Mouse (Mus musculus): ENCODE results near the gene Osbpl2. TPM values are rescaled to one million over a fixed set of nuclear protein-coding genes. Genes with fewer than 3 reads are reported as not detected.

Gene Osbpl2
- polyA plus RNA-seq, 2 experiments = 4.4 to 7.9 TPM

DNA sequence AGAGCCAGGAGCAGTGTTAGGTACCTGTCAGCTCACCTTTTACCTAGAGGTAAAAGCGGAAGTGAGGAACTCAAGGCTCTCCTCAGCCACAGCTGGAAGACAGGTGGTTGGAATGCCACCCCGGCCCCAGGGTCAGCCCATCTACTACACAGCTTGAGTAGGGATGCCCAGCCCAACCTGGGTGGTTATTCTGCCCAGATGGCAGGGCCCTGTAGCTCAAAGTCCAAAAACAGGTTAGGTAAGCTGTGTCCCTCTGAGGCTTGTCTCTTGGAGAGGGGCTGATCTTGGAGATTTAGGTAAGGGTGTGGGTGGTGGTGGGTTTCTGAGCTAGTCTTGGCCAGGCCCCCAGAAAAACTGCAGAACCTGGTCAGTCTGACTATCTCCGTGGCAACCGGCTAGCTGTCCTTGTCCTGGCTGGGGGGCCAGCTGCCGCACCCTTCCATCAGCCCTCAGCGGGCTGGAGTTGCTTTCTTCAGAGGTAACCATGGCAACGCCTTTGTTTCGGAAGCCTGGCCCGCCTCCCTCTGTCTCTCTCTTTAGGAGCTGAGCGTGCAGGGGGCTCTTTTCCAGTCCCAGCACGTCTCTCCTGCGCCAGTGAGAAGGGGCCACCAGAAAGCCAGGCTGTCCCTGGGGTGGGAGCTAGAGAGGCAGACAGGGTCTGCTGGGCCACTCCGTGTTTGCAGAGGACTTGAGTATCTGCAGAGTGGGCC lies 1.5 kb upstream of the Osbpl2 start:
- WGBS (ENCODE audit: insufficient replicate concordance) = 20% methylated on average over 13 of the region's 13 CpGs
- Histone ChIP-seq H3K4me1 (replicated peaks; ENCODE audit: control insufficient read depth in 2 of 2, insufficient read depth in 2 of 2, low read length in 1 of 2) (peaks cover 11% of the 10 kb centered on the region in 2 experiments), H3K9me3 (ENCODE audit: control insufficient read depth, low read length) (no peaks in the 10 kb centered on the region), H3K27me3 (ENCODE audit: control insufficient read depth, insufficient read depth, low read length) (peaks cover 3% of the 10 kb centered on the region; the same call in 1 of the 2 replicates), H3K9ac (replicated peaks) (no peak overlapping the region), H3K4me3 (ENCODE audit: insufficient read depth in 1 of 2, low read depth in 2 of 2, low read length in 2 of 2) (no peak overlapping the region), H3K4me2 (ENCODE audit: low read depth) (peak overlapping the region; percentile 98; the same call in 1 of the 2 replicates), H3K36me3 (replicated peaks; ENCODE audit: control insufficient read depth, insufficient read depth, low read depth) (no peaks in the 10 kb centered on the region), H3K27ac (no peak overlapping the region)
- no peak for DNase-seq (ENCODE audit: low read depth in 3 of 3, low spot score in 3 of 3)
- no peak for ATAC-seq (ENCODE audit: insufficient read depth)
- TF ChIP-seq CTCF (IDR thresholded peaks at IDR 0.05; ENCODE audit: low read depth) = no peak
- no peak for TF ChIP-seq EP300 (IDR thresholded peaks at IDR 0.05; ENCODE audit: low read depth)

DNA sequence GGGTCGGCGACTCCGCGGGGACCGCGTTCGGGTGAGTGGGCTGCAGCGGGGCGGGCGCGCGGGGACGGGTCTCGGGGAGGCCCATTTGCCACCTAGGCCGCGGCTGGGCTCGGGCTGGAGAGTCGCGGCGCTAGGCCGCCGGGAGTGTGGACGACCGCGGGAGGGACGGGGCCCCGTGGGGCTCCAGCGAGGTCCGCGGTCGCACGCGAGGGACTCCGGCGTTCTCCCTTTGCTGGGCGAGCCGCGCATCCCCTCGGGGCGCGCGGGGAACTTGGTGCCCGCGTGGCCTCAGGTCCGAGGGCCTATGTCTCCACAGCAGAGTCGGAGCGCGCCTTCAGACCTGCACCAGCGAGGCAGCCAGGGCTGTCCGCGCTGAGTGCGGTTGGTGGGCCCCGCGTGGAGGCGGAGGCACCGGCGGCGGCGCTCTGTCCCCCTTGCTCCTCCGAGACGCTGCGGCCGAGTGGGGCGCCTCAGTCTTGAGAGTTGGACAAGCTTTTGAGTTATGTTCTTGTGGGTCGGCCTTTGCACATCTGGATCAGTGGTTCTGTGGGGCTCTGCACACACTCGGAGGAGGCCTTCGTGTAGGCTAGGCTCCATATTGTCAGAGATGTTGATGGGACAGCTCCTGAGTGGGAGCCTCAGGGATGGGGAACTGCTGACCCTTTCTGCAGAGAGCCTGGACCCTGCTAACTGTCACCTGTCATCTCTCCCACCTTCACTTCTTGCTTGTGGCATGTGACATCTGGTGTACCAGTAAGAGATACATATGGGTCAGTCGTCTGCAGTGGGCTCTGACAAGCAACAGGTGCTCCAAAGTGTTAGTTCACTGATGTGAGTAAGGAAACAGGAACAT lies 559 bp downstream of the Osbpl2 start:
- H3K27ac ChIP-seq = peak overlapping the region; percentile 42
- H3K36me3 ChIP-seq (replicated peaks; ENCODE audit: control insufficient read depth, insufficient read depth, low read depth) = no peaks in the 10 kb centered on the region
- WGBS (ENCODE audit: insufficient replicate concordance) = under 1% methylated on average over 66 of the region's 68 CpGs
- peaks cover 11% of the 10 kb centered on the region in 2 experiments for H3K4me1 ChIP-seq (replicated peaks; ENCODE audit: control insufficient read depth in 2 of 2, insufficient read depth in 2 of 2, low read length in 1 of 2)
- ATAC-seq (ENCODE audit: insufficient read depth) (peak; percentile 29), DNase-seq (ENCODE audit: low read depth in 3 of 3, low spot score in 3 of 3) (no peak)
- no peaks in the 10 kb centered on the region for H3K9me3 ChIP-seq (ENCODE audit: control insufficient read depth, low read length)
- H3K4me3 ChIP-seq (ENCODE audit: insufficient read depth in 1 of 2, low read depth in 2 of 2, low read length in 2 of 2) = peak overlapping the region; percentile 85 to 87
- peaks cover 3% of the 10 kb centered on the region; the same call in 1 of the 2 replicates for H3K27me3 ChIP-seq (ENCODE audit: control insufficient read depth, insufficient read depth, low read length)
- peak overlapping the region; percentile 98 for H3K4me2 ChIP-seq (ENCODE audit: low read depth)
- TF ChIP-seq CTCF (IDR thresholded peaks at IDR 0.05; ENCODE audit: low read depth) (no peak), EP300 (IDR thresholded peaks at IDR 0.05; ENCODE audit: low read depth) (no peak)
- peak overlapping the region; percentile 88 for H3K9ac ChIP-seq (replicated peaks)

DNA sequence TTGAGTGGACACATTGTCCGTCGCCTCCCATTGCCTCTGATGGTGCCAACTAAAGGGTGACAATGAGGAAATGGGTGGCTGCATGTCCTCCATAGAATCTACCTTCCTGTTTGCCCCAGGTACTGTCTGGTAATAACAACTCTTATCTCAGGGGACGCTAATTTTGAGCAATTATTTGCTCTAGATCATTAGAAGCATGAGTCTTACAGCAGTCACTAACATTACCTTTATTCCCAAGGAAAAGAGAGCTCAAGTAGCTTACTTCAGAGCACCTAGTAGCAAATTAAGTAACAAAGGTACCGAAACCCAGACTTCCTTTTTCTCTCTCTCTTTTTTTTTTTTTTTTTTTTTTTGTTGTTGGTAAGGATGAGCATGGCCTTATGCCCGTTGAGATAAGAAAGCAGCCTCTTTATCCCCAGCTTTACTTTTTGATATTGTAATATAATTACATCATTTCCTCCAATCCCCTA lies 1.2 kb downstream of the Osbpl2 start:
- peaks cover 3% of the 10 kb centered on the region; the same call in 1 of the 2 replicates for H3K27me3 ChIP-seq (ENCODE audit: control insufficient read depth, insufficient read depth, low read length)
- H3K9ac ChIP-seq (replicated peaks) = peak overlapping the region; percentile 88
- H3K4me2 ChIP-seq (ENCODE audit: low read depth) = peak overlapping the region; percentile 98
- DNase-seq (ENCODE audit: low read depth in 3 of 3, low spot score in 3 of 3) (no peak), ATAC-seq (ENCODE audit: insufficient read depth) (no peak)
- no peaks in the 10 kb centered on the region for H3K9me3 ChIP-seq (ENCODE audit: control insufficient read depth, low read length)
- peak overlapping the region; percentile 85 to 87 for H3K4me3 ChIP-seq (ENCODE audit: insufficient read depth in 1 of 2, low read depth in 2 of 2, low read length in 2 of 2)
- WGBS (ENCODE audit: insufficient replicate concordance) = 25% methylated on average over 5 of the region's 5 CpGs
- H3K4me1 ChIP-seq (replicated peaks; ENCODE audit: control insufficient read depth in 2 of 2, insufficient read depth in 2 of 2, low read length in 1 of 2) = peaks cover 11% of the 10 kb centered on the region in 2 experiments
- no peaks in the 10 kb centered on the region for H3K36me3 ChIP-seq (replicated peaks; ENCODE audit: control insufficient read depth, insufficient read depth, low read depth)
- H3K27ac ChIP-seq = no peak overlapping the region
- TF ChIP-seq EP300 (IDR thresholded peaks at IDR 0.05; ENCODE audit: low read depth) = no peak
- TF ChIP-seq CTCF (IDR thresholded peaks at IDR 0.05; ENCODE audit: low read depth) = no peak

DNA sequence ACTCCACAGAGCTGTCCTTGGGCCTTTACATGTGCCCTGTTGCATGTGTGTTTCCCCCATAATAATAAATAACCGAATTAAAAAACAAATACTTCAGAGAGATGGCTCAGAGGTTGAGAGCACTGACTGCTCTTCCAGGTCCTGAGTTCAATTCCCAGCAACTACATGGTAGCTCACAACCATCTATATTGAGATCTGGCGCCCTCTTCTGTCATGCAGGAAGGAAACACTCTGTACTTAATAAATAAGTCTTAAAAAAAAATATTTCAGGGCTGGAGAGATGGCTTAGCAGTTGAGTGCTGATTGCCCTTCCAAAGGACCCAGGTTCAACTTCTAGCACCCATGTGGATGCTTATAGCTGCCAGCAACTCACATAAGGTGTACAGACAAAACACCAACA lies 5.1 kb downstream of the Osbpl2 start:
- H3K27ac ChIP-seq = no peak overlapping the region
- no peaks in the 10 kb centered on the region for H3K27me3 ChIP-seq (ENCODE audit: control insufficient read depth, insufficient read depth, low read length)
- no peak for ATAC-seq (ENCODE audit: insufficient read depth)
- DNase-seq (ENCODE audit: low read depth in 3 of 3, low spot score in 3 of 3) = no peak
- peaks cover 7% of the 10 kb centered on the region in 2 experiments for H3K4me1 ChIP-seq (replicated peaks; ENCODE audit: control insufficient read depth in 2 of 2, insufficient read depth in 2 of 2, low read length in 1 of 2)
- H3K4me2 ChIP-seq (ENCODE audit: low read depth) = no peak overlapping the region
- H3K4me3 ChIP-seq (ENCODE audit: insufficient read depth in 1 of 2, low read depth in 2 of 2, low read length in 2 of 2) = no peak overlapping the region
- WGBS (ENCODE audit: insufficient replicate concordance) = 61% methylated on average over 2 of the region's 2 CpGs
- TF ChIP-seq EP300 (IDR thresholded peaks at IDR 0.05; ENCODE audit: low read depth) = no peak
- peak; percentile 35; the same call in 1 of the 2 replicates for TF ChIP-seq CTCF (IDR thresholded peaks at IDR 0.05; ENCODE audit: low read depth)
- no peaks in the 10 kb centered on the region for H3K36me3 ChIP-seq (replicated peaks; ENCODE audit: control insufficient read depth, insufficient read depth, low read depth)
- no peaks in the 10 kb centered on the region for H3K9me3 ChIP-seq (ENCODE audit: control insufficient read depth, low read length)
- H3K9ac ChIP-seq (replicated peaks) = no peak overlapping the region

DNA sequence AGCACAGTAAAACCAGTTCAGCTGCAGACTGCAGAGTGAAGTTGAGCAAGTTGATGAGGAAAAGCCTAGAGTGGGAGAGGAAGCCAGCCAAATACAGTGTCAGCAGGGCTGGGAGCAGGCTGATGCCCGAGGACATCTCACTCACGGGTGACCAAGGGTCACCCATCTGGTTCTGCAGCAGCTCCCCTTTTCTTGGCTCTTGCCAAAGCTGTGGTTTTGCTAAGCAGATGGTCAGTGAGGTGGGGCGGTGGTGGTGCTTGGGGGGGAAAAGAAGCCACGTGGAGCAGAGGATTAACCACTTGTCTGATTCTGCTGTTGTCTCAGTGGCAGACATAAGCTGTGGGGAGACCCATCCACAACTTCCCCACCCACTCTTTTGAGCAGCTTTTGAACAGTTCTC lies 7.1 kb downstream of the Osbpl2 start:
- H3K27me3 ChIP-seq (ENCODE audit: control insufficient read depth, insufficient read depth, low read length) = no peaks in the 10 kb centered on the region
- no peak overlapping the region for H3K27ac ChIP-seq
- H3K9me3 ChIP-seq (ENCODE audit: control insufficient read depth, low read length) = no peaks in the 10 kb centered on the region
- H3K4me2 ChIP-seq (ENCODE audit: low read depth) = no peak overlapping the region
- no peaks in the 10 kb centered on the region for H3K36me3 ChIP-seq (replicated peaks; ENCODE audit: control insufficient read depth, insufficient read depth, low read depth)
- DNase-seq (ENCODE audit: low read depth in 3 of 3, low spot score in 3 of 3) (no peak), ATAC-seq (ENCODE audit: insufficient read depth) (no peak)
- no peak overlapping the region for H3K4me3 ChIP-seq (ENCODE audit: insufficient read depth in 1 of 2, low read depth in 2 of 2, low read length in 2 of 2)
- H3K4me1 ChIP-seq (replicated peaks; ENCODE audit: control insufficient read depth in 2 of 2, insufficient read depth in 2 of 2, low read length in 1 of 2) = peaks cover 0 to 2% of the 10 kb centered on the region in 2 experiments; a peak in 2 of 4 replicates
- H3K9ac ChIP-seq (replicated peaks) = no peak overlapping the region
- TF ChIP-seq CTCF (IDR thresholded peaks at IDR 0.05; ENCODE audit: low read depth) (no peak), EP300 (IDR thresholded peaks at IDR 0.05; ENCODE audit: low read depth) (no peak)
- 19% methylated on average over 4 of the region's 4 CpGs for WGBS (ENCODE audit: insufficient replicate concordance)
